Comparison of ENCODE assay signal across 11 mouse cellular contexts in the genomic region with DNA sequence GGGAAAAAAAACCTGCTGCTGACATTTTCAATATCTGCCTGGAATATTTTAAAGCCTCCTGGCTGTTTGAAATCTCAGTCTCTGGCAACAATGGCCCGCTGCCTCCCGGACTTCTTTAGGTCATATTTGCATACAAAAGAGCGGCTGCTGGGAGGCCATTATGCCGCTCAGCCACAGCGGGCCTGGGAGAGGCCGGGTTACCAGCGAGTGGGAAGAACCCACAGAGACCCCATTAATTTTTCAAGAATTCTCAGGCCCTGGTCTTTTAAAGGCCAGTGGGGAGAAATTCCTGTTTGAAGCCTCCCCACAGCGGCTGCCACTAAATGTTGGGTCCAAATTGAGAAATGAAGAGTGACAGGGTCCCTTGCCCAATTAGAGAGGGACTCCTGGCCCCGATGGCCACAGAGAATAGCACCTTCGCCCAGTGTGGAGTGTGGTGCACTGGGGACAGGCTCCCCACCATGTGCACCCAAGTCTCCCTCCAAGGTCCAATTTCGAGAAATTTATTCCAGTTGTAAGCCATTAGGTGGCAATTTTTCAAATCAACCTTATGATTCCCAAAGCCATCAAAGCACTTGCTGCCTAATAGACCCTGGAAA.
DNase-seq lines count a peak whose midpoint lies in the region; ATAC-seq lines count a peak whose summit lies in the region.
"Had no signal": no experiment of that assay in that cellular context is flagged by ENCODE, and none has a peak within 500 bp of the region (broad histone marks: within the 10 kb centered on the region; RNA-seq: fewer than 3 reads in every experiment).

No protein-coding gene starts in this region.

- ATAC-seq in heart, embryonic 15.5 days (replicated peaks; ENCODE audit: insufficient number of reproducible peaks, insufficient read depth, low FRiP score, low read depth) = no peak
- ATAC-seq in embryonic facial prominence, embryonic 11.5 days (replicated peaks; ENCODE audit: insufficient number of reproducible peaks, low FRiP score, low TSS enrichment, low read depth) = peak; percentile 45; the same call in 1 of the 2 replicates
- no peak for ATAC-seq in hindbrain, embryonic 15.5 days (ENCODE audit: low FRiP score, low read depth)
- no peak for ATAC-seq in neural tube, embryonic 12.5 days (ENCODE audit: low FRiP score, low read depth)

- peaks cover 53% of the 10 kb centered on the region for H3K4me1 ChIP-seq in heart, embryonic 15.5 days (replicated peaks)
- peaks cover 4% of the 10 kb centered on the region for H3K4me1 ChIP-seq in embryonic facial prominence, embryonic 11.5 days (ENCODE audit: control insufficient read depth, insufficient read depth, low read length)
- peaks cover 63% of the 10 kb centered on the region for H3K4me1 ChIP-seq in hindbrain, embryonic 15.5 days (replicated peaks)
- peaks cover 65% of the 10 kb centered on the region for H3K4me1 ChIP-seq in neural tube, embryonic 12.5 days

- H3K9me3 ChIP-seq in heart, embryonic 15.5 days (replicated peaks) = no peaks in the 10 kb centered on the region
- no peaks in the 10 kb centered on the region for H3K9me3 ChIP-seq in embryonic facial prominence, embryonic 11.5 days (replicated peaks; ENCODE audit: control insufficient read depth, low read length)
- H3K9me3 ChIP-seq in hindbrain, embryonic 15.5 days = no peaks in the 10 kb centered on the region
- H3K9me3 ChIP-seq in neural tube, embryonic 12.5 days = no peaks in the 10 kb centered on the region

- DNase-seq in heart, postnatal 4 days = no peak
- peak; percentile 41 for DNase-seq in embryonic facial prominence, embryonic 11.5 days (ENCODE audit: low spot score)
- no peak for DNase-seq in thymus, postnatal 25 days
- DNase-seq in kidney, postnatal 25 days = no peak
- DNase-seq in urinary bladder, postnatal 14 days (ENCODE audit: low spot score) = no peak
- DNase-seq: cerebellum, adult 18-20 months; right cerebral cortex, postnatal 25 days had no signal

- H3K36me3 ChIP-seq in heart, embryonic 15.5 days = no peaks in the 10 kb centered on the region
- H3K36me3 ChIP-seq in embryonic facial prominence, embryonic 11.5 days (replicated peaks; ENCODE audit: control insufficient read depth, insufficient read depth, low read depth, low read length) = no peaks in the 10 kb centered on the region
- no peaks in the 10 kb centered on the region for H3K36me3 ChIP-seq in hindbrain, embryonic 15.5 days
- no peaks in the 10 kb centered on the region for H3K36me3 ChIP-seq in neural tube, embryonic 12.5 days

- H3K27me3 ChIP-seq in heart, embryonic 15.5 days = no peaks in the 10 kb centered on the region
- no peaks in the 10 kb centered on the region for H3K27me3 ChIP-seq in embryonic facial prominence, embryonic 11.5 days (ENCODE audit: control insufficient read depth, insufficient read depth, low read length)
- no peaks in the 10 kb centered on the region for H3K27me3 ChIP-seq in hindbrain, embryonic 15.5 days
- H3K27me3 ChIP-seq in neural tube, embryonic 12.5 days (replicated peaks) = no peaks in the 10 kb centered on the region

- no peak overlapping the region for H3K9ac ChIP-seq in heart, embryonic 15.5 days
- no peak overlapping the region for H3K9ac ChIP-seq in embryonic facial prominence, embryonic 11.5 days (replicated peaks; ENCODE audit: low read length)
- no peak overlapping the region for H3K9ac ChIP-seq in hindbrain, embryonic 15.5 days
- H3K9ac ChIP-seq in neural tube, embryonic 12.5 days = no peak overlapping the region

- 46% methylated on average over 11 of the region's 11 CpGs for WGBS in heart, embryonic 15.5 days
- 25% methylated on average over 11 of the region's 11 CpGs for WGBS in embryonic facial prominence, embryonic 11.5 days
- WGBS in hindbrain, embryonic 15.5 days = 8% methylated on average over 11 of the region's 11 CpGs
- WGBS in neural tube, embryonic 12.5 days = 7% methylated on average over 11 of the region's 11 CpGs

- no peak overlapping the region for H3K4me2 ChIP-seq in heart, embryonic 15.5 days
- no peak overlapping the region for H3K4me2 ChIP-seq in embryonic facial prominence, embryonic 11.5 days (ENCODE audit: low read depth, low read length)
- H3K4me2 ChIP-seq in hindbrain, embryonic 15.5 days = 0 out of 2 replicates have a peak overlapping the region, but pooled peaks have one; percentile 16
- H3K4me2 ChIP-seq in neural tube, embryonic 12.5 days (replicated peaks) = peak overlapping the region; percentile 35
- H3K4me2 ChIP-seq: liver, embryonic 11.5 days had no signal

- no peak overlapping the region for H3K4me3 ChIP-seq in heart, embryonic 15.5 days
- no peak overlapping the region for H3K4me3 ChIP-seq in embryonic facial prominence, embryonic 11.5 days (ENCODE audit: low read depth, low read length)
- no peak overlapping the region for H3K4me3 ChIP-seq in hindbrain, embryonic 15.5 days
- H3K4me3 ChIP-seq in neural tube, embryonic 12.5 days = no peak overlapping the region

- H3K27ac ChIP-seq in heart, embryonic 15.5 days = peak overlapping the region; percentile 26; the same call in 1 of the 2 replicates
- no peak overlapping the region for H3K27ac ChIP-seq in embryonic facial prominence, embryonic 11.5 days (replicated peaks; ENCODE audit: low read depth, low read length)
- H3K27ac ChIP-seq in hindbrain, embryonic 15.5 days (replicated peaks) = peak overlapping the region; percentile 70
- peak overlapping the region; percentile 63 for H3K27ac ChIP-seq in neural tube, embryonic 12.5 days

Comparison
In these comparisons a context has a peak if more than half of its experiments do, and no peak if none do; other contexts are left out.
1. H3K4me2 ChIP-seq: peak in hindbrain, embryonic 15.5 days (single experiment) and neural tube, embryonic 12.5 days (single experiment); none in heart, embryonic 15.5 days (single experiment) and embryonic facial prominence, embryonic 11.5 days (single experiment).